Mouse (Mus musculus) lung, embryonic 16.5 days (tissue): Measurements from ENCODE around the gene Fsip2. TPM values are rescaled to one million over a fixed set of nuclear protein-coding genes. Genes with fewer than 3 reads are reported as not detected.

Experiments
- ATAC-seq: fragments of 200-750 bp; cut with Nextera tagmentation; 2 replicates; pipeline ENCODE4 v1.8.0; 2017; ENCODE audit warnings: low read depth, mild to moderate bottlenecking, moderate library complexity
- H3K27ac ChIP-seq: fragments of 300-500 bp; sonication (generic); 2 replicates; pipeline ENCODE4 v1.5.1; 2014; ENCODE audit warnings: mild to moderate bottlenecking, control low read depth, low read length
- H3K27me3 ChIP-seq: fragments of 300-500 bp; sonication (generic); 2 replicates; pipeline ENCODE4 v1.6.1; 2014; ENCODE audit warnings: low read depth, low read length, mixed read lengths; ENCODE audit not compliant: control insufficient read depth, insufficient read depth
- H3K36me3 ChIP-seq: fragments of 300-500 bp; sonication (generic); 2 replicates; pipeline ENCODE4 v1.6.1; 2014; ENCODE audit warnings: low read length; ENCODE audit not compliant: control insufficient read depth, insufficient read depth
- H3K4me1 ChIP-seq: fragments of 300-500 bp; sonication (generic); replicated peaks from 2 replicates; pipeline ENCODE4 v1.6.1; 2014; ENCODE audit warnings: low read length, mixed read lengths; ENCODE audit not compliant: control insufficient read depth, insufficient read depth
- H3K4me2 ChIP-seq: fragments of 300-500 bp; sonication (generic); 2 replicates; pipeline ENCODE4 v1.6.1; 2014; ENCODE audit warnings: low read depth, low read length, control low read depth
- H3K4me3 ChIP-seq: fragments of 300-500 bp; sonication (generic); 2 replicates; pipeline ENCODE4 v1.5.1; 2014; ENCODE audit warnings: mild to moderate bottlenecking, low read length, control low read depth
- H3K9ac ChIP-seq: fragments of 300-500 bp; sonication (generic); 2 replicates; pipeline ENCODE4 v1.6.1; 2014; ENCODE audit warnings: low read length, control low read depth
- H3K9me3 ChIP-seq: fragments of 300-500 bp; sonication (generic); 2 replicates; pipeline ENCODE4 v1.6.1; 2016; ENCODE audit warnings: low read length; ENCODE audit not compliant: control insufficient read depth
- WGBS: fragments of 180-500 bp; shearing (Covaris S2); extraction: QIAGEN DNeasy Blood & Tissue Kit; methylation state at CpG from one replicate; pipeline ENCODE4 v1.1.7; 2014; 5-methylcytosine and 5-hydroxymethylcytosine counted together
- polyA plus RNA-seq: library from polyadenylated mRNA; unstranded; fragments of >200 nt; fragmentation: Nextera tagmentation; extraction: Ambion mirVana; gene quantifications from 2 replicates; pipeline ENCODE4 v1.2.1, GENCODE M21; 2015

The Fsip2 gene
- not detected in 2 replicates for polyA plus RNA-seq

GRCm38 (mm10) chr2:82943472-82943871 is at the start of gene Fsip2:
Gene Fsip2 (plus strand): TSS chr2:82943634.
- H3K4me1 ChIP-seq: no peaks in the 10 kb centered on the region
- no peak within 1 kb of the TSS for H3K9ac ChIP-seq
- H3K36me3 ChIP-seq: no peaks in the 10 kb centered on the region
- no peak within 1 kb of the TSS for H3K4me2 ChIP-seq
- WGBS: 94% methylated on average over 17 of the region's 17 CpGs
- no peaks in the 10 kb centered on the region for H3K27me3 ChIP-seq
- no peak within 1 kb of the TSS for H3K27ac ChIP-seq
- H3K4me3 ChIP-seq: no peak within 1 kb of the TSS
- no peak for ATAC-seq
- no peaks in the 10 kb centered on the region for H3K9me3 ChIP-seq

- Histone ChIP-seq H3K27me3 (no peaks in the 10 kb centered on the region), H3K9ac (no peak overlapping the region), H3K4me1 (no peaks in the 10 kb centered on the region), H3K27ac (no peak overlapping the region), H3K4me3 (no peak overlapping the region), H3K4me2 (no peak overlapping the region), H3K9me3 (no peaks in the 10 kb centered on the region), H3K36me3 (no peaks in the 10 kb centered on the region)
- WGBS: 78% methylated on average over 3 of the region's 3 CpGs
- no peak for ATAC-seq
Measured at GRCm38 (mm10) chr2:82963443-82963842, 20.0 kb downstream of the Fsip2 start.

- 54% methylated on average over 7 of the region's 7 CpGs for WGBS
- no peak for ATAC-seq
- Histone ChIP-seq H3K36me3 (no peaks in the 10 kb centered on the region), H3K4me3 (no peak overlapping the region), H3K4me2 (no peak overlapping the region), H3K27ac (no peak overlapping the region), H3K9me3 (no peaks in the 10 kb centered on the region), H3K4me1 (no peaks in the 10 kb centered on the region), H3K9ac (no peak overlapping the region), H3K27me3 (no peaks in the 10 kb centered on the region)
Measured at GRCm38 (mm10) chr2:83025853-83026252, 82.4 kb downstream of the Fsip2 start.

- H3K4me1 ChIP-seq: no peaks in the 10 kb centered on the region
- H3K4me3 ChIP-seq: no peak overlapping the region
- H3K9me3 ChIP-seq: no peaks in the 10 kb centered on the region
- no peak overlapping the region for H3K27ac ChIP-seq
- H3K27me3 ChIP-seq: no peaks in the 10 kb centered on the region
- H3K36me3 ChIP-seq: no peaks in the 10 kb centered on the region
- ATAC-seq: no peak
- no peak overlapping the region for H3K9ac ChIP-seq
- H3K4me2 ChIP-seq: no peak overlapping the region
- whole genome bisulfite sequencing: 69% methylated on average over 5 of the region's 5 CpGs
Measured at GRCm38 (mm10) chr2:83052914-83053690, 109.7 kb downstream of the Fsip2 start.
